Mouse (Mus musculus) small intestine, adult 2 months (tissue): ENCODE measurements at regions not wholly inside any gene's neighbourhood (a gene's known extent, or its start where the extent isn't known, plus 50 kb on each side); places are given as distances from the start of the nearest gene placed in this dataset.

Experiments used
- CTCF ChIP-seq: fragments of 200-500 bp; IDR thresholded peaks from 2 replicates; pipeline ENCODE4 v1.5.1; 2012; ENCODE audit warnings: low read depth, mild to moderate bottlenecking, control low read depth, inconsistent platforms, low read length, moderate library complexity, mixed read lengths; ENCODE audit not compliant: insufficient replicate concordance, insufficient read length; ENCODE audit errors: extremely low read depth
- POLR2A ChIP-seq: fragments of 200-500 bp; IDR thresholded peaks from 2 replicates; pipeline ENCODE4 v1.6.1; 2012; ENCODE audit warnings: low read depth, mild to moderate bottlenecking, control low read depth, inconsistent platforms, low read length, moderate library complexity

DNA sequence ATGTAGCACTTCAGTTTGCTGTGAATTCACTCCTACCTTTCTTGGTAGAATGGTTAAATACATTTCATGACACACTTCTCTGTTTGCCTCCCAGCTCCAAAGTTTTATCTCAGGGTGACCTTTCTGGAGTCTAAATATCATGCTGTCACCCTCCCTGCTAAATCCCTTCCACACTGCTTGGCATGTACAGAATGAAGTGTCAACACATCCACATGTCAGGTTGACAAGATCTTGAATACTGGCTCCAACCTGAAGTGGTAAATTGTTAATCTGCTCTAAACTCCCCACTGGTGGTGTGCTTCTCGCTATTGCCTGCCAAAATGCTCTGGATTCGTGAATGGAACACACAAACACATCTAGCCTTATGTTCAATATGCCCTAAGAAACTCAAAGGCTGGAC lies 451.9 kb upstream of the Gm26657 start:
- TF ChIP-seq CTCF (no peak), POLR2A (no peak)
